Mouse (Mus musculus): ENCODE measurements around the gene Cfap97d2. TPM values are rescaled to one million over a fixed set of nuclear protein-coding genes. Genes with fewer than 3 reads are reported as not detected.

The Cfap97d2 gene
- polyA plus RNA-seq, 1 experiment from 2014 or later, result not detected

- Histone ChIP-seq H3K4me1 (peaks cover 23% of the 10 kb centered on the region), H3K27me3 (peaks cover 19% of the 10 kb centered on the region), H3K9me3 (no peaks in the 10 kb centered on the region), H3K4me2 (replicated peaks) (peak overlapping the region; percentile 88), H3K27ac (no peak overlapping the region), H3K36me3 (no peaks in the 10 kb centered on the region), H3K4me3 (peak overlapping the region; percentile 79; the same call in 1 of the 2 replicates), H3K9ac (peak overlapping the region; percentile 74; the same call in 1 of the 2 replicates)
- WGBS, result 75% methylated on average over 4 of the region's 4 CpGs
- ATAC-seq (ENCODE audit: low FRiP score, low read depth), result no peak
Observed at GRCm38 (mm10) chr8:13675121-13675520, 30.6 kb upstream of the Cfap97d2 start.

DNA sequence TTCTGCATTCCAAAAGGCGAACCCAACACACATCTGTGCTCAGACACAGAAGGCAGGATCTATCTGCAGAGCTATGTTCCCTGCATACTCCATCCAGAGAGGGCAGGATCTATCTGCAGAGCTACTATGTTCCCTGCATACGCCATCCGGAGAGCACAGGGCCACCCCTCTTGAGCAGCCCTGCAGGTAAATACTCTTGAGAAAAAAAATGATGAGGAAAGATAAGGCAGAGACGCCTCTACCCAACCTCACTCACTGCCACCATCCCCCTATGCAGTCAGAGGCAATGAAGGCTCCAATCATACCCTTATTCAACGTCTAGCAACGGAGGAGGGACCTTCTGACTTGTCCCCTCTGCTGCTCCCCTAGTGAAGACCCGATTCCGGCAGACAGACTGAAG is 30.2 kb upstream of the Cfap97d2 start:
- no peaks in the 10 kb centered on the region for H3K36me3 ChIP-seq
- H3K4me2 ChIP-seq (replicated peaks), result peak overlapping the region; percentile 88
- peaks cover 19% of the 10 kb centered on the region for H3K4me1 ChIP-seq
- 46% methylated on average over 8 of the region's 8 CpGs for WGBS
- H3K27ac ChIP-seq, result 0 out of 2 replicates have a peak overlapping the region, but pooled peaks have one; percentile 44
- peaks cover 23% of the 10 kb centered on the region for H3K27me3 ChIP-seq
- ATAC-seq (ENCODE audit: low FRiP score, low read depth), result no peak
- no peaks in the 10 kb centered on the region for H3K9me3 ChIP-seq
- H3K9ac ChIP-seq, result peak overlapping the region; percentile 74
- peak overlapping the region; percentile 79 for H3K4me3 ChIP-seq

GRCm38 (mm10) chr8:13676302-13676700 is 29.4 kb upstream of the Cfap97d2 start:
- H3K27ac ChIP-seq, result peak overlapping the region; percentile 75; the same call in 1 of the 2 replicates
- under 1% methylated on average over 12 of the region's 12 CpGs for WGBS
- peak overlapping the region; percentile 79 for H3K4me3 ChIP-seq
- no peaks in the 10 kb centered on the region for H3K36me3 ChIP-seq
- ATAC-seq (ENCODE audit: low FRiP score, low read depth), result no peak
- H3K27me3 ChIP-seq, result peaks cover 25% of the 10 kb centered on the region
- H3K9me3 ChIP-seq, result no peaks in the 10 kb centered on the region
- H3K9ac ChIP-seq, result peak overlapping the region; percentile 74
- H3K4me2 ChIP-seq (replicated peaks), result peak overlapping the region; percentile 88
- H3K4me1 ChIP-seq, result peaks cover 19% of the 10 kb centered on the region

DNA sequence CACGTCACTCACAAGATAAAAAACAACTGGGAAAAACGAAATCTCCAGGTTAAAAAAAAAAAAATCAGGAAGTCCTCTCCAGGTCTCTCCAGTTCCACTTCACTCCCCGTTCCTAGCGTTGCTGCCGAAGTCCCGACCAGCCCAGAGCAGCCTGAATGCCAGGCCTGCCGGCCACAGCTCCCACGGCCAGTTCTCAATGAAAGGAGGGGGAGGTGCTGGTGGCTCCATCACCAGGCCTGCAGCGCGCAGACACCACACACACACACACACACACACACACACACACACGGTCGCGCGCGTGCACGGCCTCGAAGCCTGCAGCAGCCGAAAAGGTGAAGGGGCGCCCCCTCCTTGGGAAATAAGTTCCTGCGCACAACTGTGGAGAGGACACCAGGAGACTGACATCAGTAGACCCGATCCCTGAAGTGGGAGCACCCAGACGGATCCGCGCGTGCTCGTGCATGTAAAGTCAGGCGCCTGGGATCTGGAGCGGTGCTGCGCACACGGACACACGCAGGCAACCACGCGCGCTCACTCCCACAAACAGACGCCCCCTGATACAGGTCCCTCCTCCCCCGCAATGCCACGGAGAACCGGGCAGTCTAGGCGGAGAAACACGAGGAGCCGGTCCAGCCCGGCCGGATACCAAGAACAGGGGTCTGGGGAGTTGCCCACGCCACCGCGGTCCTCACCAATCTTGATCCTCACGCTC is 28.8 kb upstream of the Cfap97d2 start:
- H3K4me1 ChIP-seq, result peaks cover 19% of the 10 kb centered on the region

DNA sequence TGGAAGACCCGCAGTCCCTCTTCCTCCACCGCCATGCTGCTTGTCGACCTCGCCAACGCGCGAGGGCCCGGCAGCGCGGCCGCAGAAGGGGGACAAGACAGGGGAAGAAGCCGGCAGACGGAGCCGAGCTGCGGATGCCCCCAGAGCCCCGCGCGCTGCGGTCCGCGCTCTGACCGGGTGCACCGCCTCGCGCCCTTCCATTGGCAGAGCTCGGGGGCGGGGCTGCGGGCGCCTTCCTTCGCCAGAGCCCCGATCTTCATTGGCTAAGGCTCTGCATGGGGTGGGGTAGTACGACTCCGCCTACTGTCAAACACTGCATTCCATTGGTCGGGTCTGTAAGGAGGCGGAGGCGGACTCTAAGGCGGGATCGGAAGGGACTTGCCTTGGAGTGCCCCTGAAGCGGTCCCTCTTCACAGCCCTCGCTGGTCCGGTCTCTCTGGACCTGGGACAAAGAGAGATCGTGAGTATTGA is 28.2 kb upstream of the Cfap97d2 start, which contains the start of gene Rasa3:
TSS of gene Rasa3 (minus strand) at position 191 of the 471 bp plus-strand sequence.
- Histone ChIP-seq H3K27me3 (peaks cover 27% of the 10 kb centered on the region), H3K27ac (peak within 1 kb of the TSS; percentile 75), H3K9ac (peak within 1 kb of the TSS; percentile 74), H3K4me2 (replicated peaks) (peak within 1 kb of the TSS; percentile 88), H3K4me3 (peak within 1 kb of the TSS; percentile 79), H3K36me3 (no peaks in the 10 kb centered on the region), H3K4me1 (peaks cover 19% of the 10 kb centered on the region), H3K9me3 (no peaks in the 10 kb centered on the region)
- WGBS, result under 1% methylated on average over 42 of the region's 42 CpGs
- ATAC-seq (ENCODE audit: low FRiP score, low read depth), result peak; percentile 99

More for the DNA sequence above, 28.8 kb upstream of the Cfap97d2 start:
- Histone ChIP-seq H3K4me2 (replicated peaks) (peak overlapping the region; percentile 88), H3K4me3 (peak overlapping the region; percentile 79), H3K9me3 (no peaks in the 10 kb centered on the region), H3K9ac (peak overlapping the region; percentile 74), H3K36me3 (no peaks in the 10 kb centered on the region), H3K27ac (peak overlapping the region; percentile 75), H3K27me3 (peaks cover 25% of the 10 kb centered on the region)
- under 1% methylated on average over 47 of the region's 47 CpGs for WGBS
- peak; percentile 45 for ATAC-seq (ENCODE audit: low FRiP score, low read depth)

GRCm38 (mm10) chr8:13678182-13678581 is 27.5 kb upstream of the Cfap97d2 start:
- H3K9me3 ChIP-seq, result no peaks in the 10 kb centered on the region
- no peaks in the 10 kb centered on the region for H3K36me3 ChIP-seq
- peak overlapping the region; percentile 79 for H3K4me3 ChIP-seq
- peaks cover 21% of the 10 kb centered on the region for H3K4me1 ChIP-seq
- WGBS, result 51% methylated on average over 8 of the region's 8 CpGs
- peaks cover 30% of the 10 kb centered on the region for H3K27me3 ChIP-seq
- no peak overlapping the region for H3K27ac ChIP-seq
- peak overlapping the region; percentile 88 for H3K4me2 ChIP-seq (replicated peaks)
- H3K9ac ChIP-seq, result no peak overlapping the region
- no peak for ATAC-seq (ENCODE audit: low FRiP score, low read depth)

DNA sequence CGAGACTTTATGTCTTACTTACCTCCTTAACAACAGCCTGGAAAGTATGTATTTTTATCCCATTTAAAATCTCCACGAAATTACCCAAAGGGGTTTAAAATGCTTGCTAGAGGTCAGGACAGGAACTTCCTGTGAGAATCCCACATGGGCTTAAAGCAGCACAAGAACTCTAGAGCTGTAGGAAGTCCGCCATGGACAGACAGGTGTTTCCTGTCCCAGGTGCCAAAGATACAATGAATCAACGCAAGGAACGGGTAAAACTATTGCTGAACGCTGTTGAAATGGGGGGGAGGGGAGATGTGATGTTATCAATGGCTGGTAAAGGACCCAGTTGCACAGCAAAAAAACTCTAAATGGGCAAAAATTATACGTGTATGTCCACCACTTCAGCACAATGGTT is 21.6 kb upstream of the Cfap97d2 start:
- Histone ChIP-seq H3K4me2 (replicated peaks) (no peak overlapping the region), H3K9ac (no peak overlapping the region), H3K9me3 (no peaks in the 10 kb centered on the region), H3K27me3 (peaks cover 26% of the 10 kb centered on the region), H3K4me3 (no peak overlapping the region), H3K4me1 (peaks cover 25% of the 10 kb centered on the region), H3K36me3 (no peaks in the 10 kb centered on the region), H3K27ac (no peak overlapping the region)
- no peak for ATAC-seq (ENCODE audit: low FRiP score, low read depth)
- 16% methylated on average over 7 of the region's 7 CpGs for WGBS

- H3K9ac ChIP-seq, result no peak overlapping the region
- H3K27me3 ChIP-seq, result 0 out of 2 replicates have a peak, but pooled peaks cover 11% of the 10 kb centered on the region
- no peak overlapping the region for H3K4me2 ChIP-seq (replicated peaks)
- H3K4me3 ChIP-seq, result no peak overlapping the region
- peaks cover 25% of the 10 kb centered on the region for H3K4me1 ChIP-seq
- ATAC-seq (ENCODE audit: low FRiP score, low read depth), result 0 out of 2 replicates have a peak, but pooled peaks have one; percentile 41
- no peaks in the 10 kb centered on the region for H3K36me3 ChIP-seq
- WGBS, result 89% methylated on average over 16 of the region's 16 CpGs
- no peak overlapping the region for H3K27ac ChIP-seq
- no peaks in the 10 kb centered on the region for H3K9me3 ChIP-seq
Observed at GRCm38 (mm10) chr8:13685674-13686314, 19.9 kb upstream of the Cfap97d2 start.

GRCm38 (mm10) chr8:13686426-13686825 is 19.3 kb upstream of the Cfap97d2 start:
- no peaks in the 10 kb centered on the region for H3K36me3 ChIP-seq
- no peaks in the 10 kb centered on the region for H3K9me3 ChIP-seq
- ATAC-seq (ENCODE audit: low FRiP score, low read depth), result no peak
- WGBS, result 67% methylated on average over 7 of the region's 7 CpGs
- no peak overlapping the region for H3K27ac ChIP-seq
- H3K9ac ChIP-seq, result no peak overlapping the region
- H3K4me1 ChIP-seq, result peaks cover 25% of the 10 kb centered on the region
- 0 out of 2 replicates have a peak, but pooled peaks cover 11% of the 10 kb centered on the region for H3K27me3 ChIP-seq
- H3K4me2 ChIP-seq (replicated peaks), result no peak overlapping the region
- no peak overlapping the region for H3K4me3 ChIP-seq

GRCm38 (mm10) chr8:13687101-13687717 is 18.5 kb upstream of the Cfap97d2 start:
- Histone ChIP-seq H3K4me1 (peaks cover 25% of the 10 kb centered on the region), H3K4me3 (no peak overlapping the region), H3K9ac (no peak overlapping the region), H3K36me3 (no peaks in the 10 kb centered on the region), H3K4me2 (replicated peaks) (no peak overlapping the region), H3K9me3 (no peaks in the 10 kb centered on the region), H3K27me3 (0 out of 2 replicates have a peak, but pooled peaks cover 10% of the 10 kb centered on the region), H3K27ac (no peak overlapping the region)
- no peak for ATAC-seq (ENCODE audit: low FRiP score, low read depth)
- WGBS, result 85% methylated on average over 8 of the region's 8 CpGs

DNA sequence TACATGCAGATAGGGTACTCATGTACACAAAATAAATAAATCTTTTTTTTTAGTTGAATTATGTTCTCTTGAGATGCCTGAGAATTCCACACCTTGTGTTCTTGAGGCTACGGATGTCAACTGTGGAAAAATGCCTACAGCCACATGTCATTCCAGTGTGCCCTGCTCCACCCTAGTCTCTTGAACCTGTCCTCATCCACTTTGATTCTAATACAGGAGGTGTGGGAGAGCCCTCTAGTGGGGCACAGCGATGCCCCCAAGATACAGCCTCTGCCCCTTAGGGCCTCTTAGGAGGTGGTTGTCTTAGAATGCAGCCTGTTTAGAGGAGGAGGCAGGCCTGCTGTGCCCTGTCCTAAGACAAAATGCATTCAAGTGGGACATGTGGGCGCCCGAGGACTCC is 17.7 kb upstream of the Cfap97d2 start:
- ATAC-seq (ENCODE audit: low FRiP score, low read depth), result no peak
- no peak overlapping the region for H3K4me3 ChIP-seq
- WGBS, result 83% methylated on average over 4 of the region's 4 CpGs

DNA sequence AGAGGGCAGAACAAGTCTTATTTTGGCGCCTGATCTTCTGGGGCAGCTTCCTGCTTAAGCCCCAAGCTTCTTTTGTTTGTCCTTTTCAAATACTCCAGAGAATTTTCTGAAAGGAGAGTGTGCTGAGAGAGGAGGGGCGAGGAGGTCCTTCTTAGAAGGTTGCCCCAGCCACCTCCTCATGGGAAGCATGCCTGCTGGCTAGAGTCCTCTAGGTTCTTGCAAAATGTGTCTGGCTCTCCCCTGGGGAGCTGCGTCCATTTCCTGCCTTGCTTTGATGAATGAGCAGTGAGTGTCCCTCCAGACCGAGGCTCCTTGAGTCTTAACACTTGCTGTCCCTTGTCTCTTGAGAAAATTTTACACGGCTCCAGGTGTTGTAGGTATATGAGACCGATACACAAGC is 17.2 kb upstream of the Cfap97d2 start:
- WGBS, result 59% methylated on average over 6 of the region's 6 CpGs
- no peaks in the 10 kb centered on the region for H3K36me3 ChIP-seq
- H3K27ac ChIP-seq, result no peak overlapping the region
- H3K4me2 ChIP-seq (replicated peaks), result no peak overlapping the region
- 0 out of 2 replicates have a peak, but pooled peaks cover 5% of the 10 kb centered on the region for H3K27me3 ChIP-seq
- no peak for ATAC-seq (ENCODE audit: low FRiP score, low read depth)
- no peak overlapping the region for H3K4me3 ChIP-seq
- H3K9me3 ChIP-seq, result no peaks in the 10 kb centered on the region
- H3K9ac ChIP-seq, result no peak overlapping the region
- H3K4me1 ChIP-seq, result peaks cover 20% of the 10 kb centered on the region

More for the DNA sequence above, 17.7 kb upstream of the Cfap97d2 start:
- Histone ChIP-seq H3K4me1 (peaks cover 25% of the 10 kb centered on the region), H3K4me2 (replicated peaks) (no peak overlapping the region), H3K9ac (no peak overlapping the region), H3K36me3 (no peaks in the 10 kb centered on the region), H3K27ac (no peak overlapping the region), H3K27me3 (0 out of 2 replicates have a peak, but pooled peaks cover 5% of the 10 kb centered on the region), H3K9me3 (no peaks in the 10 kb centered on the region)

Measured in limb, embryonic 13.5 days (tissue).